Mouse (Mus musculus) liver, embryonic 16.5 days (tissue): ENCODE measurements around the gene 4933402N22Rik. TPM values are rescaled to one million over a fixed set of nuclear protein-coding genes. Genes with fewer than 3 reads are reported as not detected.
"Not testable (repeated sequence)": the region's sequence is repeated elsewhere in the genome, so short reads cannot be mapped to it uniquely, and the experiment has no call there.

Experiments
- ATAC-seq: fragments of 200-750 bp; cut with Nextera tagmentation; 2 replicates; pipeline ENCODE4 v1.8.0; 2017; ENCODE audit warnings: low read depth, mild to moderate bottlenecking, moderate number of reproducible peaks, moderate library complexity
- H3K27ac ChIP-seq: fragments of 300-500 bp; sonication (generic); 2 replicates; pipeline ENCODE4 v1.5.1; 2014; ENCODE audit warnings: mild to moderate bottlenecking, low read length
- H3K27me3 ChIP-seq: fragments of 300-500 bp; sonication (generic); 2 replicates; pipeline ENCODE4 v1.6.1; 2014; ENCODE audit warnings: low read depth, low read length, mixed read lengths; ENCODE audit not compliant: control insufficient read depth, insufficient read depth
- H3K36me3 ChIP-seq: fragments of 300-500 bp; sonication (generic); 2 replicates; pipeline ENCODE4 v1.6.1; 2014; ENCODE audit warnings: mild to moderate bottlenecking; ENCODE audit not compliant: control insufficient read depth, insufficient read depth
- H3K4me1 ChIP-seq: fragments of 300-500 bp; sonication (generic); 2 replicates; pipeline ENCODE4 v1.6.1; 2014; ENCODE audit warnings: low read depth, low read length, mixed read lengths; ENCODE audit not compliant: control insufficient read depth
- H3K4me2 ChIP-seq: fragments of 300-500 bp; sonication (generic); 2 replicates; pipeline ENCODE4 v1.6.1; 2014; ENCODE audit warnings: low read depth, low read length, mixed read lengths
- H3K4me3 ChIP-seq: fragments of 300-500 bp; sonication (generic); 2 replicates; pipeline ENCODE4 v1.5.1; 2014; ENCODE audit warnings: low read depth, mild to moderate bottlenecking, low read length
- H3K9ac ChIP-seq: fragments of 300-500 bp; sonication (generic); 2 replicates; pipeline ENCODE4 v1.6.1; 2014; ENCODE audit warnings: low read depth, low read length
- H3K9me3 ChIP-seq: fragments of 300-500 bp; sonication (generic); replicated peaks from 2 replicates; pipeline ENCODE4 v1.6.1; 2016; ENCODE audit warnings: low read length; ENCODE audit not compliant: control insufficient read depth
- WGBS: fragments of 180-500 bp; shearing (Covaris S2); extraction: QIAGEN DNeasy Blood & Tissue Kit; methylation state at CpG from one replicate; pipeline ENCODE4 v1.1.7; 2014; ENCODE audit not compliant: insufficient replicate concordance; 5-methylcytosine and 5-hydroxymethylcytosine counted together
- polyA plus RNA-seq: library from polyadenylated mRNA; unstranded; fragments of >200 nt; fragmentation: Nextera tagmentation; extraction: Ambion mirVana; gene quantifications from 2 replicates; pipeline ENCODE4 v1.2.1, GENCODE M21; 2015

4933402N22Rik gene
- polyA plus RNA-seq: not detected in 2 replicates

DNA sequence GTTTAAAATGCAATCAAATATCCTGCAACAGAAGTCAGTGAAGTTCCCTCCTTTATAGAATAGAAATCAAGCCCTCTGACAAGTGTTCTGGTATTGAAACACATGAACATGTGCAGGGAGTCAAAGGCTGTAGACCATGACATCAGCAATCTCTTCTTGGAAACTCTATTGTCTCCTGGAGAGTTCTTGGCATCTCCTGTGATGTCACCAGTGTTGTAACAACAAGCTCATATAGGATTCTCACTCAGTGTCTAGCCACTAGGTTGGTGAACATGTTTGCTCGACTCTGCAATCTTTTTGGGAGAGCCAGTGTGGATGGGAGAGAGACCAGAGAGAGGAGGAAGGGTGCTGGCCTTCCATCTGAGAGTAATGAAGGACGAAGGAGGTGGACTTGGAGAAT is at the start of gene 4933402N22Rik:
4933402N22Rik (plus strand) TSS at position 301 of the 400 bp plus-strand sequence.
- not testable (repeated sequence) for H3K4me2 ChIP-seq, H3K4me3 ChIP-seq, H3K4me1 ChIP-seq, H3K27me3 ChIP-seq, ATAC-seq, H3K9ac ChIP-seq, H3K27ac ChIP-seq, H3K9me3 ChIP-seq, H3K36me3 ChIP-seq
- 29% methylated on average over 1 of the region's 2 CpGs for WGBS

DNA sequence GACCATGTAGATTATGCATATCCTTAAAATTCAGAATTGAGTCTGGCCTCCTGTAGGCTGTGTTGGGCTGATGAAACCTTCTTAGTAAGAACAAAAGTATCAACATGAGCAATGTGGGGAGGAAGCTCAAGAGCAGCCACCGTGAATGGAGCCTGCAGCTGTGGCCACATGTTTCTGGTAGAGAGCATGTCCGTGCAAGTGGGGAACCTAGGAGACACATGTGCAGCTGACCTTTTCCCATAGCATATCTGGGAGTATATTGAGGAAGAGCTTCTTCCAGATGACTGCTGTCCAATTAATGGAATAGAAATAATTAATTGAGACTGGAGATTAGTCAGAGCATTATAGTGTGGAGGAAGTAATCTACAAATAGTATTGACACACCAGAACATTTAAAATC is 5.9 kb downstream of the 4933402N22Rik start:
- not testable (repeated sequence) for H3K9ac ChIP-seq, H3K27ac ChIP-seq, ATAC-seq, H3K4me1 ChIP-seq, H3K9me3 ChIP-seq, H3K36me3 ChIP-seq, H3K4me3 ChIP-seq, H3K27me3 ChIP-seq, H3K4me2 ChIP-seq
- 53% methylated on average over 2 of the region's 2 CpGs for WGBS

Other genes with a start within 250 kb of the 4933402N22Rik start
- not detected in 2 replicates for gene Gm8922, start 236.1 kb upstream of the 4933402N22Rik start, polyA plus RNA-seq
- gene Gm8926, start 147.5 kb upstream of the 4933402N22Rik start, polyA plus RNA-seq: not detected in 2 replicates
- gene Gm6465, start 72.5 kb upstream of the 4933402N22Rik start, polyA plus RNA-seq: not detected in 2 replicates